Mouse (Mus musculus): ENCODE measurements around the gene Iqca. TPM values are rescaled to one million over a fixed set of nuclear protein-coding genes. Genes with fewer than 3 reads are reported as not detected.
A peak's percentile ranks its signal among the peaks of the same experiment; 100 is the strongest.

The Iqca gene
- polyA plus RNA-seq, 1 experiment from 2014 or later = 0.62 TPM

- ATAC-seq = no peak
- H3K4me2 ChIP-seq = no peak overlapping the region
- H3K9me3 ChIP-seq (replicated peaks) = no peaks in the 10 kb centered on the region
- 88% methylated on average over 10 of the region's 10 CpGs for WGBS
- no peaks in the 10 kb centered on the region for H3K4me1 ChIP-seq
- H3K27ac ChIP-seq = no peak overlapping the region
- H3K4me3 ChIP-seq = no peak overlapping the region
- H3K36me3 ChIP-seq (ENCODE audit: poor library complexity, severe bottlenecking) = no peaks in the 10 kb centered on the region
- no peaks in the 10 kb centered on the region for H3K27me3 ChIP-seq
- H3K9ac ChIP-seq = no peak overlapping the region
These were observed 60.2 kb downstream of the Iqca start for GRCm38 (mm10) chr1:90092816-90093493.

GRCm38 (mm10) chr1:90088192-90088990 lies 64.8 kb downstream of the Iqca start:
- no peak for ATAC-seq
- no peaks in the 10 kb centered on the region for H3K27me3 ChIP-seq
- H3K27ac ChIP-seq = no peak overlapping the region
- no peaks in the 10 kb centered on the region for H3K9me3 ChIP-seq (replicated peaks)
- no peak overlapping the region for H3K9ac ChIP-seq
- peaks cover 25% of the 10 kb centered on the region for H3K4me1 ChIP-seq
- WGBS = 77% methylated on average over 6 of the region's 6 CpGs
- H3K4me3 ChIP-seq = no peak overlapping the region
- no peak overlapping the region for H3K4me2 ChIP-seq
- H3K36me3 ChIP-seq (ENCODE audit: poor library complexity, severe bottlenecking) = no peaks in the 10 kb centered on the region

DNA sequence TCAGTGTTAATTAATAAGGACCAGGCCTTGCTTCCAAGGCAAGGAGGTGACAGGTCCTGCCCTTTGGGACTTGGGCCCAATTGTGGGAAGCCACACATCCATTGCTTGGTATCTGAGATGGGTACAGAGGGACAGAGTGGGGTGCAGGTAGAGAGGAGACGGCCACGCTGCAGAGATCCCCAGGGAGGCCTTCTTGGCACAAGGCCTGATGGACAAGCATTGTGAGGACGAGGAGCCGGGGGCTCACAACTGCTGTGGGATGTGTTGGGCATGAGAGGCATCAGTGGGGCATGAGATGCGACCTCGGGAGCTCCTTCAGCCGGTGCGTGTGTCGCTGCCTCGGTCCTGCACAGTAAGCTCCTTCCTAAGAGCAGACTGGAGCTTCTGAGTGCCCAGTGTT lies 66.7 kb downstream of the Iqca start:
- no peak overlapping the region for H3K9ac ChIP-seq
- peaks cover 25% of the 10 kb centered on the region for H3K4me1 ChIP-seq
- ATAC-seq = no peak; the same call in 1 of the 2 replicates
- H3K4me2 ChIP-seq = no peak overlapping the region
- no peak overlapping the region for H3K4me3 ChIP-seq
- H3K9me3 ChIP-seq (replicated peaks) = no peaks in the 10 kb centered on the region
- peak overlapping the region; percentile 41 for H3K27ac ChIP-seq
- H3K27me3 ChIP-seq = no peaks in the 10 kb centered on the region
- 66% methylated on average over 10 of the region's 10 CpGs for WGBS
- no peaks in the 10 kb centered on the region for H3K36me3 ChIP-seq (ENCODE audit: poor library complexity, severe bottlenecking)

- Histone ChIP-seq H3K27ac (peak overlapping the region; percentile 35), H3K4me2 (no peak overlapping the region), H3K4me1 (peaks cover 25% of the 10 kb centered on the region), H3K4me3 (no peak overlapping the region), H3K27me3 (no peaks in the 10 kb centered on the region), H3K36me3 (ENCODE audit: poor library complexity, severe bottlenecking) (no peaks in the 10 kb centered on the region), H3K9ac (no peak overlapping the region), H3K9me3 (replicated peaks) (no peaks in the 10 kb centered on the region)
- whole genome bisulfite sequencing = 22% methylated on average over 6 of the region's 6 CpGs
- peak; percentile 53; the same call in 1 of the 2 replicates for ATAC-seq
These were observed 67.6 kb downstream of the Iqca start for GRCm38 (mm10) chr1:90085526-90086157.

DNA sequence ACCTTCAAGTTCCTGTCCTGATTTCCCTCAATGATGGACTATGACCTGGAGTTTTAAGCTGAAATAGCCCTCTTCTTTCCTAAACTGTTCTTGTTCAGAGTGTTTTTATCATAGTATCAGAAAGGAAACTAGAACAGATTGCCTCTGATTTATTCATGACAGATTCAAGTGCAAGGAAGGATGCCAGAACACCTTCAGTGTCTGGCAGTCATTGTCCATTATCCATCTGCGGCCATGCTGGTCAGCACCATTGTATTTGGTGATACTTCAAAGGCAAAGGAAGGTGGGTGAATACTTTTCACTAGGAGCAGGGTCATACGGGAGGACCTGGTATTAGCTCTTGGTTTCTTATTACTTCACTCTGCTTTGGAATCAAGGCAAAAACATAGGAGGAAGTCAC lies 76.9 kb downstream of the Iqca start:
- Histone ChIP-seq H3K4me3 (no peak overlapping the region), H3K4me2 (no peak overlapping the region), H3K27ac (no peak overlapping the region), H3K27me3 (no peaks in the 10 kb centered on the region), H3K9ac (no peak overlapping the region), H3K9me3 (replicated peaks) (no peaks in the 10 kb centered on the region), H3K36me3 (ENCODE audit: poor library complexity, severe bottlenecking) (no peaks in the 10 kb centered on the region), H3K4me1 (no peaks in the 10 kb centered on the region)
- 92% methylated on average over 2 of the region's 2 CpGs for WGBS
- ATAC-seq = no peak

DNA sequence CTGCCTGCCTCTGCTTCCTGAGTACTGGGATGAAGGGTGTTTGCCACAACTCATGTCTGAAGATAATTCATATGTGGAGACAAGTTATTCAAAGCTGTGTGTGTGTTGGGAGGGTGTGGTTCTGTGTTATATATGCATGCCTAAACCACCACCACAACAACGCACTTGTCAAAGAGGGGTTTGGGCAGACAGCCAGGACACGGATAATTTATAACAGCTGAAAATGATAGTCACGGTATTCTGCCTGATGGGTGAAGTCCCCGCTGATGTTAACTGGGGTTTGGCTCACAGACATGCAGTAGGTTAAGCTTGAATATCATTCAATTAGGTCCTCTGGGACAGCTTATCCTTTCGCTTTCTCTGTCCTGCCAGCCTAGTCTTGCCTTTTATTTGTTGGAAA lies 78.4 kb downstream of the Iqca start:
- no peak for ATAC-seq
- no peaks in the 10 kb centered on the region for H3K27me3 ChIP-seq
- no peaks in the 10 kb centered on the region for H3K4me1 ChIP-seq
- no peaks in the 10 kb centered on the region for H3K36me3 ChIP-seq (ENCODE audit: poor library complexity, severe bottlenecking)
- H3K4me2 ChIP-seq = no peak overlapping the region
- no peak overlapping the region for H3K27ac ChIP-seq
- H3K9ac ChIP-seq = no peak overlapping the region
- 71% methylated on average over 5 of the region's 5 CpGs for WGBS
- H3K9me3 ChIP-seq (replicated peaks) = no peaks in the 10 kb centered on the region
- H3K4me3 ChIP-seq = no peak overlapping the region

DNA sequence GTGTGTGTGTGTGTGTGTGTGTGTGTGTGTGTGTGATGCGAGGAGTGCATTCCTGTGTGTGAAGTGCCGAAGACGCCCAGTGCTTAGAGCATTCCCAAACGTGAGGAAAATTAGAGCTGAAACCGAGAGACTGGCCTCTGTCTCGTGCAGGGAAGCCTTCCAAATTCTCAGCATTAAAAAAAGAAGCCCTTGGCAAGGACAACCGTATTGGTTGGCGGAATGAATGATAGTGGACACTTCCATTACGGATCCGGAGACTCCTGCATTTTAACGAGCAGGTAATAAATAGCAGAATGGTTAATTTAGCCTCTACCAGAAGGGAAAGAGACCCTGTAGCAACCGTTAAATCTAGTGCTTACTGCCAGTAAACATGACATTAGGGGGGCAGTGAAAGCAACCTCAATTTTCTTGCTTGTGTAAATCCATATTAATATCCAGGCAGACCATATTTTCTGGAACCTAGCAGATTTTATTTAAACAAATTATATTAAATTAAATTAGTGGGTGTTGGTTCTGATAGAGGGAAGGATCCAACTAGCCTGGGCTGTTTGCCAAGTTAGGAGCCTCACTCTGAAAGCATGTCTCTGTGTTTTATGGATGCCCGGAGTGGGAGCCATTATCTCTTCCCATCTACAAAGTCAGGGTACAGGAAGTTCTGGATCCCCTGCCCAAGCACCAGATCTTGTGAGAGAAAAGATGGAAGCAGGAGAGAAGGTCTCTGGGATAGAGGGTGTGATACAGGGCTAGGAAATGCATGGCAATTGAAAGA lies 81.2 kb downstream of the Iqca start:
- ATAC-seq = no peak
- H3K36me3 ChIP-seq (ENCODE audit: poor library complexity, severe bottlenecking) = no peaks in the 10 kb centered on the region
- 62% methylated on average over 13 of the region's 13 CpGs for WGBS
- H3K4me1 ChIP-seq = no peaks in the 10 kb centered on the region
- no peak overlapping the region for H3K9ac ChIP-seq
- H3K9me3 ChIP-seq (replicated peaks) = no peaks in the 10 kb centered on the region
- no peak overlapping the region for H3K4me2 ChIP-seq
- H3K4me3 ChIP-seq = no peak overlapping the region
- no peaks in the 10 kb centered on the region for H3K27me3 ChIP-seq
- H3K27ac ChIP-seq = no peak overlapping the region

DNA sequence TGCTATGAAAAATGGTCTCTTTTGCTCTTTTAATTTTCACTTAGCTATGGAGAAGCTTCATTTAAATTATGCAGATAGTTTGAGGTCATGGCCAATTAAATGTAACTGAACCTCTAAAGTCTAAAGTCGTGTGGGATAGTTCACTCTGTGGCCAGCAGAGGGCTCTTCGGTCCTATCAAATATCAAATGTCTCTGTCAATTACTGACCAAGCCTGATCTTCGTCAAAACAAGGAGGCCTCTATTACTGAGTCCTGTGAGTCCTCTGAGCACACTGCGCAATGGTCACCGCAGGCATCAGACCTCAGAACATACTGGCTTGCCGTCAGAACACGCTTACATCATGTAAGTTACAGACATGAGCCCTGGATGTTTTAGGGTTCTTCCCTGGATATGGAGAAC lies 92.6 kb downstream of the Iqca start:
- no peaks in the 10 kb centered on the region for H3K36me3 ChIP-seq (ENCODE audit: poor library complexity, severe bottlenecking)
- H3K4me2 ChIP-seq = no peak overlapping the region
- H3K9me3 ChIP-seq (replicated peaks) = no peaks in the 10 kb centered on the region
- H3K27me3 ChIP-seq = peaks cover 4% of the 10 kb centered on the region; the same call in 1 of the 2 replicates
- 21% methylated on average over 7 of the region's 7 CpGs for WGBS
- ATAC-seq = peak; percentile 68
- H3K27ac ChIP-seq = no peak overlapping the region
- H3K4me1 ChIP-seq = no peaks in the 10 kb centered on the region
- no peak overlapping the region for H3K4me3 ChIP-seq
- no peak overlapping the region for H3K9ac ChIP-seq

- Histone ChIP-seq H3K36me3 (ENCODE audit: poor library complexity, severe bottlenecking) (no peaks in the 10 kb centered on the region), H3K9me3 (replicated peaks) (no peaks in the 10 kb centered on the region), H3K27me3 (peaks cover 4% of the 10 kb centered on the region; the same call in 1 of the 2 replicates), H3K4me3 (no peak overlapping the region), H3K9ac (no peak overlapping the region), H3K4me2 (no peak overlapping the region), H3K27ac (no peak overlapping the region), H3K4me1 (no peaks in the 10 kb centered on the region)
- WGBS = 53% methylated on average over 3 of the region's 3 CpGs
- ATAC-seq = no peak
These were observed 93.1 kb downstream of the Iqca start for GRCm38 (mm10) chr1:90060054-90060453.

GRCm38 (mm10) chr1:90054991-90055390 lies 98.2 kb downstream of the Iqca start:
- Histone ChIP-seq H3K9me3 (replicated peaks) (no peaks in the 10 kb centered on the region), H3K36me3 (ENCODE audit: poor library complexity, severe bottlenecking) (no peaks in the 10 kb centered on the region), H3K4me2 (no peak overlapping the region), H3K4me3 (no peak overlapping the region), H3K9ac (no peak overlapping the region; the same call in 1 of the 2 replicates), H3K27me3 (peaks cover 10% of the 10 kb centered on the region; the same call in 1 of the 2 replicates), H3K27ac (no peak overlapping the region), H3K4me1 (peaks cover 6% of the 10 kb centered on the region)
- no peak for ATAC-seq
- 91% methylated on average over 4 of the region's 4 CpGs for WGBS

- no peak overlapping the region for H3K9ac ChIP-seq
- ATAC-seq = no peak
- H3K4me3 ChIP-seq = no peak overlapping the region
- peaks cover 9% of the 10 kb centered on the region for H3K4me1 ChIP-seq
- no peak overlapping the region for H3K27ac ChIP-seq
- WGBS = 47% methylated on average over 5 of the region's 5 CpGs
- no peaks in the 10 kb centered on the region for H3K36me3 ChIP-seq (ENCODE audit: poor library complexity, severe bottlenecking)
- H3K9me3 ChIP-seq (replicated peaks) = no peaks in the 10 kb centered on the region
- H3K27me3 ChIP-seq = peaks cover 20% of the 10 kb centered on the region
- H3K4me2 ChIP-seq = no peak overlapping the region
These were observed 101.9 kb downstream of the Iqca start for GRCm38 (mm10) chr1:90051347-90051746.
